Mouse (Mus musculus) stomach, postnatal 0 days (tissue): Measurements from ENCODE around the gene Gcsam.

Experiments
- CTCF ChIP-seq: IDR thresholded peaks from 2 replicates; pipeline ENCODE4 v1.5.1; 2016; ENCODE audit warnings: antibody characterized with exemption, low read depth, mild to moderate bottlenecking, moderate library complexity
- EP300 ChIP-seq: optimal IDR thresholded peaks from 2 replicates; pipeline ENCODE3; 2016; ENCODE audit warnings: antibody characterized with exemption

DNA sequence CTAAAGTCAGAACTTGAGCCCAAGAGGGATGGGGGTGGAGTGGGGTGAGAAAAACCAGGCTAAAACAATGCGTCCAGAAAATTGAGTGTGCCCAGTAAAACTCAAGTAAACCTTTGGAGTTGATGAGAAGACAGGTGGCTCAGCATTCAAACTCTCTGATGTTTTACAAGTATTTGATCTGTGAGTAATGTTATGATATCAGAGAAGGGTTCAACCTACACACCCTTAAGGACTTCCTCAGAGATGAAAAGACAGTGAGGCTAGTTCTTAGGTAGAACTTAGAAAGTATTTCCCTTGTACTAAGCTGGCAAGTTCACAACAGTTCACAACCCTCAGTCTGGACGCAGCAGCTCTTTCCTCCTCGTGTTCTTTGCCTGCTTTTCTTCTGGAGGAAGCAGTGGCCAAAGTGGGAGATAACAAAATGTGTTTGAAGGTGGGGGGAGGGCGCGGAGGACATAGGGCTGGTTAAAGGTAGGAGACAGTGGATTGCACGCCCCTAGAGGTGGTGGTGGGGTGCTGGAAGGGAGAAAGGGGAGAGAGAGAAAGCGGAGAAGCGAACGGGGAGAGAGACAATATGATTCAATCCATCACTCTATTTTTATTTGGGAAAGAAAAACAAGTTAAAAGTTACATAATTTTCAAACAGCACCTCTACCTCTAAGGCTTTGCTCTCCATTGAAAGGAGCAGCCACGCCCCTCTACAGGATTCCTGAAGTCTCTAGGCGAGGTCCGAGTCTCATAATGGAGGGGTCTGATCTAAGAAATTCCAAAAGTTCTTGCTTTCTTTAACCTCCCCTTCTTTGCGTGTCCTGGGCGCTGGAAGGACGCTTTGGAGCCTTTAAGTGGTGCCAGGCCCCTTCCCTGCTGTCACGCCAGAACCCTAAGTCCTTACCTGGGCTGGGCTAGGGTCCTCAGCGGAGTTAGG is 43.1 kb downstream of the Gcsam start:
- TF ChIP-seq EP300: no peak
- TF ChIP-seq CTCF: peak; percentile 27; the same call in 1 of the 2 replicates
